Mouse (Mus musculus) hindbrain, embryonic 14.5 days (tissue): ENCODE results near the gene Wdr31. TPM values are rescaled to one million over a fixed set of nuclear protein-coding genes. Genes with fewer than 3 reads are reported as not detected.

Experiments
- ATAC-seq: fragments of 200-750 bp; cut with Nextera tagmentation; 2 replicates; pipeline ENCODE4 v1.8.0; 2017; ENCODE audit warnings: moderate number of reproducible peaks, mild to moderate bottlenecking, moderate TSS enrichment, moderate library complexity; ENCODE audit not compliant: low FRiP score
- DNase-seq: peaks from one replicate; pipeline ENCODE4 v3.0.0-alpha.2; 2015; ENCODE audit warnings: low spot score
- H3K27ac ChIP-seq: fragments of 300-500 bp; sonication (generic); 2 replicates; pipeline ENCODE4 v1.5.1; 2014; ENCODE audit warnings: mild to moderate bottlenecking, moderate library complexity
- H3K27me3 ChIP-seq: fragments of 300-500 bp; sonication (generic); 2 replicates; pipeline ENCODE4 v1.6.1; 2014; ENCODE audit warnings: mild to moderate bottlenecking, low read length, mixed read lengths; ENCODE audit not compliant: control insufficient read depth, insufficient read depth
- H3K36me3 ChIP-seq: fragments of 300-500 bp; sonication (generic); replicated peaks from 2 replicates; pipeline ENCODE4 v1.6.1; 2014; ENCODE audit not compliant: control insufficient read depth, insufficient read depth
- H3K4me1 ChIP-seq: fragments of 300-500 bp; sonication (generic); replicated peaks from 2 replicates; pipeline ENCODE4 v1.6.1; 2014; ENCODE audit warnings: antibody characterized with exemption, low read length, mixed read lengths; ENCODE audit not compliant: control insufficient read depth, insufficient read depth
- H3K4me2 ChIP-seq: fragments of 300-500 bp; sonication (generic); replicated peaks from 2 replicates; pipeline ENCODE4 v1.6.1; 2014; ENCODE audit warnings: mild to moderate bottlenecking, moderate library complexity
- H3K4me3 ChIP-seq: fragments of 300-500 bp; sonication (generic); replicated peaks from 2 replicates; pipeline ENCODE4 v1.5.1; 2014; ENCODE audit warnings: mild to moderate bottlenecking, low read length
- H3K9ac ChIP-seq: fragments of 300-500 bp; sonication (generic); 2 replicates; pipeline ENCODE4 v1.6.1; 2014
- H3K9me3 ChIP-seq: fragments of 300-500 bp; sonication (generic); 2 replicates; pipeline ENCODE4 v1.6.1; 2016; ENCODE audit warnings: low read length; ENCODE audit not compliant: control insufficient read depth
- WGBS: fragments of 180-500 bp; shearing (Covaris S2); extraction: QIAGEN DNeasy Blood & Tissue Kit; methylation state at CpG from one replicate; pipeline ENCODE4 v1.1.7; 2014; 5-methylcytosine and 5-hydroxymethylcytosine counted together
- polyA plus RNA-seq: library from polyadenylated mRNA; unstranded; fragments of >200 nt; fragmentation: Nextera tagmentation; extraction: Ambion mirVana; gene quantifications from 2 replicates; pipeline ENCODE4 v1.2.1, GENCODE M21; 2014

The Wdr31 gene
- polyA plus RNA-seq, 1 experiment from 2014 or later = 13.5 TPM

DNA sequence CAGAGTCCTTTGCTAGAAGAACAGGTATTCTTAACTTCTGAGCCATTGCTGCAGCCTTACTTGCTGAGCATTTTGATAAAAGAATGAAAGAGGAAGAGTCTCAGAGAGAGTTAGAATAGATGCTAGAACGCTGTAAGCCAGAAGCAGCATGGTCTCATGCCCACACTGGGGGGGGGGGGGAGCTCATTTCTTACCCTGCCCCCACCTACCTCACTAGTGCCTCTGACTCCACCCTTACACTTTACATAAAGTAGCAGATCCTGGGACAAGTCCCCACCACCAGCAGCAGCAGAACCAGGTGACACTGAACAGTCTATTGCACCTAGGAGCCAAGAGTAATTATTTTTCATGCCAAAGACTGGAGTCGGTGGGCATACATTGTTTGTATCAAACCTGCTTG lies 4.4 kb upstream of the Wdr31 start:
- no peak overlapping the region for H3K4me2 ChIP-seq
- WGBS = 91% methylated on average over 2 of the region's 2 CpGs
- ATAC-seq = no peak
- H3K36me3 ChIP-seq = no peaks in the 10 kb centered on the region
- no peaks in the 10 kb centered on the region for H3K9me3 ChIP-seq
- H3K9ac ChIP-seq = no peak overlapping the region
- no peak overlapping the region for H3K4me3 ChIP-seq
- H3K27me3 ChIP-seq = peaks cover 26% of the 10 kb centered on the region
- H3K27ac ChIP-seq = no peak overlapping the region
- 0 out of 2 replicates have a peak, but pooled peaks cover 8% of the 10 kb centered on the region for H3K4me1 ChIP-seq
- DNase-seq = no peak

- Histone ChIP-seq H3K4me1 (no peaks in the 10 kb centered on the region), H3K27ac (no peak overlapping the region), H3K4me3 (no peak overlapping the region), H3K4me2 (no peak overlapping the region), H3K9ac (no peak overlapping the region), H3K9me3 (no peaks in the 10 kb centered on the region), H3K27me3 (no peaks in the 10 kb centered on the region), H3K36me3 (no peaks in the 10 kb centered on the region)
- ATAC-seq (no peak), DNase-seq (no peak)
- 98% methylated on average over 2 of the region's 2 CpGs for WGBS
Observed at GRCm38 (mm10) chr4:62472071-62472470, 1.4 kb upstream of the Wdr31 start.

DNA sequence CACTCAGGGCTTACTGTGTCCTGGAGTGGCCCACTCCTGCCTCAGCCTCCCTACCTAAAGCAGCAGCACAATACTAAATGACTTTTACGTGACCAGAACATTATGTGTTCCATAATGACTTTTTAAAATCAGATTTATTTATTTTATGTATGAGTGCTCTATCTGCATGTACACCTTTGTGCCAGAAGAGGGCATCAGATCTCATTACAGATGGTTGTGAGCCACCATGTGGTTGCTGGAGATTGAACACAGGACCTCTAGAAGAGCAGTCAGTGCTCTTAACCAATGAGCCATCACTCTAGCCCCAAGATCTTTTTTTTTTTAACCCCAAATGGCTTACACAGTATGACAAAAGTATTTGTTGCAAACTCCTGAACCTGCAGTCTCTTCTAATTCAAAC lies 2.5 kb downstream of the Wdr31 start:
- no peaks in the 10 kb centered on the region for H3K27me3 ChIP-seq
- H3K4me1 ChIP-seq = no peaks in the 10 kb centered on the region
- ATAC-seq (no peak), DNase-seq (no peak)
- H3K9me3 ChIP-seq = no peaks in the 10 kb centered on the region
- no peak overlapping the region for H3K4me2 ChIP-seq
- H3K9ac ChIP-seq = no peak overlapping the region
- WGBS = 100% methylated on average over 1 of the region's 1 CpGs
- H3K27ac ChIP-seq = no peak overlapping the region
- no peaks in the 10 kb centered on the region for H3K36me3 ChIP-seq
- H3K4me3 ChIP-seq = no peak overlapping the region

GRCm38 (mm10) chr4:62463124-62463523 lies 7.6 kb downstream of the Wdr31 start:
- ATAC-seq (no peak), DNase-seq (no peak)
- Histone ChIP-seq H3K27ac (no peak overlapping the region), H3K4me2 (no peak overlapping the region), H3K27me3 (no peaks in the 10 kb centered on the region), H3K36me3 (peaks cover 16% of the 10 kb centered on the region; the same call in 1 of the 2 replicates), H3K9me3 (no peaks in the 10 kb centered on the region), H3K4me1 (no peaks in the 10 kb centered on the region), H3K9ac (no peak overlapping the region), H3K4me3 (no peak overlapping the region)
- WGBS = 77% methylated on average over 2 of the region's 2 CpGs

DNA sequence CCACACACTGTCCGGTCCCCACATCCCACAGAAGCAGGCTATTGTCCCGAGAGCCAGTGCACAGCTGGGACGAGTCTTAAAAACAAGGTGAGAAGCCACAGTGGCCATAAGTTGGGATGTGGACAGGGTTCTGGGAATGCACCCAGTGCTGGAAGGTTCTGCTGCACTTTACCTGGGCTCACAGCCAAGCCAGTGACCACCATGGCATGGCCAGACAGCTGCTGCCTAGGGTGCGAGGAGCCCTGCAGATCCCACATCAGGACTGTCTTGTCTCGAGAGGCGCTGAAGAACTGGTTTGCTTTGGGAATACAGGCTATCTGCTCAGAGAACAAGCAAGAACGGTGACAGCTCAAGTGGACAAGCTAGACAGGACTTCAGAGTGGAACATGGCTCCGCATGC lies 10.3 kb downstream of the Wdr31 start:
- no peaks in the 10 kb centered on the region for H3K9me3 ChIP-seq
- no peak for ATAC-seq
- no peak overlapping the region for H3K27ac ChIP-seq
- WGBS = 94% methylated on average over 8 of the region's 8 CpGs
- DNase-seq = no peak
- H3K27me3 ChIP-seq = no peaks in the 10 kb centered on the region
- H3K36me3 ChIP-seq = peaks cover 16% of the 10 kb centered on the region; the same call in 1 of the 2 replicates
- no peak overlapping the region for H3K4me3 ChIP-seq
- no peak overlapping the region for H3K9ac ChIP-seq
- no peaks in the 10 kb centered on the region for H3K4me1 ChIP-seq
- H3K4me2 ChIP-seq = no peak overlapping the region

DNA sequence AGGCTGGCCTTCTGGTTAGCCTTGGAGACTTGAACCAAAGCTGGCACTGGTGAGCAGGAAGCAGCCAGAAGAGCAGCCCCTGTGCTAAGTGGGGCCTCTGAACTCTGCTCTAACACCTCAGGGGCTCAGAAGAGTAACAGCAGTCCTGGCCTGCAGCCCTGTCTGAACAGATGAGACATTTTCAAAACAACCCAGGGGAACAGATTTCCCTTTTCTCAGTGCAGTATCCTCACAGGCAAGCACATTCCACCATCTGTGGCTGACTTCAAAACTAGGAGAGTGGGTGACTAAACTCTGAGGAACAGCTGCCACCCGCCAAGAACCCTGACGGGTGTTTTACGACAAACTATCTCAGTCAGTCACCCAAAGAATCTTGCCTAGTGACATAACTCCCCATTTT lies 11.6 kb downstream of the Wdr31 start:
- no peak overlapping the region for H3K27ac ChIP-seq
- no peak for DNase-seq

DNA sequence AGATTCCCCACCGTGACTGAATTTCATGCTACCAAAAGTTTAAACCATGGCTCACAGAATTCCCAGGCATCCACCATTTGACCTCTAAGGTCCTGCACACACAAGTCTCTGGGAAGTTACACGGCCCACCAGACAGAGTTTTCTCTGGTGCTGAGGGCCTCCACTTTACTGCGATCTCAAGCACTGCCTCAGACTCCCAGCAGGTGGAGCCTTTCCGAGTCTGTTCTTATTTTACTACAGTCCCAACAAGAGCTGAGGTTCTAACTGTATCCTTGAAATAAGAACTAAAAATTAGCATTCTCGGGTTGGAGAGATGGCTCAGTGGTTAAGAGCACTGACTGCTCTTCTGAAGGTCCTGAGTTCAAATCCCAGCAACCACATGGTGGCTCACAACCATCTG lies 15.7 kb downstream of the Wdr31 start:
- H3K4me1 ChIP-seq = no peaks in the 10 kb centered on the region
- H3K27ac ChIP-seq = no peak overlapping the region
- H3K4me2 ChIP-seq = no peak overlapping the region
- peak; percentile 55; the same call in 1 of the 2 replicates for ATAC-seq
- H3K27me3 ChIP-seq = no peaks in the 10 kb centered on the region
- H3K36me3 ChIP-seq = 0 out of 2 replicates have a peak, but pooled peaks cover 6% of the 10 kb centered on the region
- WGBS = 70% methylated on average over 5 of the region's 5 CpGs
- no peak overlapping the region for H3K9ac ChIP-seq
- DNase-seq = peak; percentile 45
- H3K9me3 ChIP-seq = no peaks in the 10 kb centered on the region
- no peak overlapping the region for H3K4me3 ChIP-seq

More for the DNA sequence above, 11.6 kb downstream of the Wdr31 start:
- no peak overlapping the region for H3K9ac ChIP-seq
- no peaks in the 10 kb centered on the region for H3K27me3 ChIP-seq
- no peaks in the 10 kb centered on the region for H3K9me3 ChIP-seq
- H3K4me2 ChIP-seq = no peak overlapping the region
- no peak for ATAC-seq
- H3K4me1 ChIP-seq = no peaks in the 10 kb centered on the region
- peaks cover 16% of the 10 kb centered on the region; the same call in 1 of the 2 replicates for H3K36me3 ChIP-seq
- WGBS = 89% methylated on average over 3 of the region's 3 CpGs
- no peak overlapping the region for H3K4me3 ChIP-seq

DNA sequence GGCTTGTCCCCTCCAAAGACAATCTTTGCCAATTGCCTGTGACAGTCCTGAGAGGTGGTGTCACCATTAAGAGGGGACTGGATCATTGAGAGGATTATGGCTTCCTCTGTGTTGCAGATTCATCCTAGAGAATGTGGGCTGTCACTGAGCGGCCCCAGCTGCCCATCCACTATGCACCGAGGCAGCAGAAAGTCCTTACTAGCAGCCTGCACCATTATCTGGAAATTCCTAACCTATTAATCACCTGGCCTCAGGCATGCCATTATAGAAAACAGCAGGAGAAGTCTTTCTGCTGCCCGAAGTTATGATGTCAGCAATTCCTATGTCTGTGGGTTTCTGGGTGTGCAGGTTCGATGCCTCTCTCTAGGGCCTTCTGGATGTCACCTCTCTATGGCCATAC lies 29.7 kb downstream of the Wdr31 start:
- Histone ChIP-seq H3K27ac (no peak overlapping the region), H3K4me3 (no peak overlapping the region), H3K36me3 (no peaks in the 10 kb centered on the region), H3K4me1 (no peaks in the 10 kb centered on the region), H3K9ac (no peak overlapping the region), H3K27me3 (no peaks in the 10 kb centered on the region), H3K9me3 (no peaks in the 10 kb centered on the region), H3K4me2 (no peak overlapping the region)
- ATAC-seq (no peak), DNase-seq (no peak)
- WGBS = 77% methylated on average over 4 of the region's 4 CpGs

DNA sequence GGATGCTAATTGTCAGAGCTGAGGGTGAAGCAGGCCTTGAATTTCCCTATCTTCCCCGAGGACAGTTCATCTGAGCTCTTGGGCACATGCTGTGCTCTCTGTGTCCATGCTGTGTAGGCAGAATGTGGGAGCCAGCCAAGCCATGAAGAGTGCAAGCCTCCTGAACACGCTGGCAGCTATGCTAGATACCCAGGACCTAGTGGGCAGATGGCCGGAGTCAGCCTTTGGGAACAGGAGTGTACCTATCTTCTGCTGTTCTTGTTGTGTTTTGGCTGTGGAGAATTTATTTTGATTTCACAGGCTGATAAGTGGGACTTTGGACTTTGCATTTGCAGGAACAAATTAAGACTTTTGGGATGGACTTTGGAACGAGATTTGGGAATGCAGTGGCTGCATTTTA lies 30.2 kb downstream of the Wdr31 start:
- no peaks in the 10 kb centered on the region for H3K36me3 ChIP-seq
- no peak for ATAC-seq
- H3K4me1 ChIP-seq = no peaks in the 10 kb centered on the region
- no peak overlapping the region for H3K27ac ChIP-seq
- no peaks in the 10 kb centered on the region for H3K27me3 ChIP-seq
- WGBS = 82% methylated on average over 4 of the region's 4 CpGs
- no peak overlapping the region for H3K4me2 ChIP-seq
- H3K9ac ChIP-seq = no peak overlapping the region
- DNase-seq = no peak
- H3K9me3 ChIP-seq = no peaks in the 10 kb centered on the region
- H3K4me3 ChIP-seq = no peak overlapping the region

- Histone ChIP-seq H3K4me1 (no peaks in the 10 kb centered on the region), H3K27ac (no peak overlapping the region), H3K36me3 (no peaks in the 10 kb centered on the region), H3K27me3 (no peaks in the 10 kb centered on the region), H3K4me3 (no peak overlapping the region), H3K9ac (no peak overlapping the region), H3K4me2 (no peak overlapping the region), H3K9me3 (no peaks in the 10 kb centered on the region)
- 70% methylated on average over 4 of the region's 4 CpGs for WGBS
- ATAC-seq (no peak), DNase-seq (no peak)
Observed at GRCm38 (mm10) chr4:62439793-62440192, 30.9 kb downstream of the Wdr31 start.
